Mouse (Mus musculus) heart, adult 2 months (tissue): Measurements from ENCODE around the gene Dusp8. TPM values are rescaled to one million over a fixed set of nuclear protein-coding genes. Genes with fewer than 3 reads are reported as not detected.
"Not testable (repeated sequence)": the region's sequence is repeated elsewhere in the genome, so short reads cannot be mapped to it uniquely, and the experiment has no call there.

ENCODE experiments used
- DNase-seq, 2 experiments: peaks; one replicate each; pipeline ENCODE4 v3.0.0; 2021
- H3K27ac ChIP-seq: fragments of 200-600 bp; 2 replicates; pipeline ENCODE4 v1.8.1; 2022
- H3K27me3 ChIP-seq: fragments of 200-500 bp; 2 replicates; pipeline ENCODE4 v1.6.1; 2012; ENCODE audit warnings: mild to moderate bottlenecking, low read length, inconsistent platforms, mixed read lengths; ENCODE audit not compliant: control insufficient read depth, insufficient read depth
- H3K36me3 ChIP-seq: fragments of 200-500 bp; 2 replicates; pipeline ENCODE4 v1.6.1; 2012; ENCODE audit warnings: low read length, inconsistent platforms; ENCODE audit not compliant: control insufficient read depth, insufficient read depth
- H3K4me1 ChIP-seq: fragments of 200-500 bp; 2 replicates; pipeline ENCODE4 v1.6.1; 2011; ENCODE audit warnings: low read length; ENCODE audit not compliant: control insufficient read depth, insufficient read depth
- H3K4me3 ChIP-seq: fragments of 200-600 bp; 2 replicates; pipeline ENCODE4 v1.8.1; 2022
- H3K79me2 ChIP-seq: fragments of 200-500 bp; replicated peaks from 2 replicates; pipeline ENCODE4 v1.6.1; 2012; ENCODE audit warnings: mild to moderate bottlenecking, inconsistent platforms, low read length, moderate library complexity, mixed read lengths; ENCODE audit not compliant: control insufficient read depth, insufficient read depth
- H3K9ac ChIP-seq: fragments of 200-500 bp; 2 replicates; pipeline ENCODE4 v1.6.1; 2012; ENCODE audit warnings: low read depth, mild to moderate bottlenecking, control low read depth, inconsistent platforms, low read length, mixed read lengths
- CTCF ChIP-seq: fragments of 200-600 bp; IDR thresholded peaks from 2 replicates; pipeline ENCODE4 v1.8.1; 2022; ENCODE audit warnings: antibody characterized with exemption, mild to moderate bottlenecking, moderate library complexity
- EP300 ChIP-seq: fragments of 200-500 bp; IDR thresholded peaks from 2 replicates; pipeline ENCODE4 v1.6.1; 2011; ENCODE audit warnings: low read depth, low read length, control low read depth; ENCODE audit not compliant: insufficient read depth
- POLR2A ChIP-seq: fragments of 200-500 bp; IDR thresholded peaks from 2 replicates; pipeline ENCODE4 v1.6.1; 2011; ENCODE audit warnings: mild to moderate bottlenecking, low read depth, low read length, control low read depth; ENCODE audit not compliant: insufficient read depth
- WGBS: fragments of 180-500 bp; shearing (Covaris S2); methylation state at CpG from one replicate; pipeline ENCODE4 v1.1.7; 2018; 5-methylcytosine and 5-hydroxymethylcytosine counted together
- intact Hi-C: fragments of 180-260 bp; cut with DNase I; formaldehyde crosslinking; loops from one replicate; pipeline ENCODE4 v1.15.1; 2025
- polyA plus RNA-seq: library from polyadenylated mRNA; depleted of rRNA; stranded (reverse); fragments of >200 nt; gene quantifications from 2 replicates; pipeline ENCODE4 v1.2.3, GENCODE M21; 2012
- total RNA-seq, 2 experiments: library from RNA; stranded (reverse); gene quantifications; 2 replicates each; pipeline ENCODE4 v1.2.3; 2021

Dusp8 gene
- total and polyA plus RNA-seq, 3 experiments: 31.4 to 43.2 (median 37.4) TPM

DNA sequence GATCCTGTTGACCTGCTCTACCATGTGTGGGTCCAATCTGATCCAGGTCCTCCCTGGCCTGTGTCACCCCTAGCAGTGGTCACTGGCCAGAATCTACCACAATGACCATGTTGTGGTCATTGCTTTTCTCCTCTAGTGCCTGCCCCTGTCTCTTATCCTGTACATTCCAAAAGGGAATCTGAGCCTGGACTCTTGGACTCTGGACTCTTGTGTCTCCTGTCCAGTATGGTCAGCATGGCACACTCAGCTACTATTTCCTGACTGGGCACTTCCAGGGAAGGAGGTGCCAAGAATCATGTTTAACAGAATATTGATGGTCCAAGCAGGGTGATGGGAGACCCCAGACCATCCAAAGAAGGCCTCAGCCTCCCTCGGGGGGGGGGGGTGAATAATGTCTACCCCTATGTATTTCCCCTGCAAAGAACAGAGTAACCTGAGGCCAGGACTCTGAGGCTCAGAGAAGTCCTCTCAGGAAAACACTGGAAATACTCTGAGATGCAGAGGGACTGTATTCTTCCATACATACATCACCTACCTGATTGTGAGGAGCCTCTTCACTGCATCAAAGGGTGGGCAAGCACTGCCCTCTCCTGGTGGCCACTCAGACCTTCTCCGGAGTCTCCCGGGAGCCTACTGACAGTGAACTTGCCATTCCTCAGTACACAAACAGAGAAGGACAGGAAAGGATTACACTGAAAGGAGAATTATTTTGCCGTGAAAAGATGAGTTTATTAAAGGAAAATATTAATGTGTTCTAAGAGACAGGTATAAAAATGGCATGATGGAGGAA lies 38.8 kb upstream of the Dusp8 start:
- TF ChIP-seq CTCF: peak; percentile 57
- TF ChIP-seq POLR2A: no peak
- WGBS: 41% methylated on average over 4 of the region's 4 CpGs
- no peaks in the 10 kb centered on the region for H3K79me2 ChIP-seq
- H3K4me1 ChIP-seq: no peaks in the 10 kb centered on the region
- H3K9ac ChIP-seq: no peak overlapping the region
- H3K4me3 ChIP-seq: no peak overlapping the region
- no peak for DNase-seq
- no peak overlapping the region for H3K27ac ChIP-seq
- H3K36me3 ChIP-seq: no peaks in the 10 kb centered on the region
- intact Hi-C loops: no loop called here
- no peaks in the 10 kb centered on the region for H3K27me3 ChIP-seq

DNA sequence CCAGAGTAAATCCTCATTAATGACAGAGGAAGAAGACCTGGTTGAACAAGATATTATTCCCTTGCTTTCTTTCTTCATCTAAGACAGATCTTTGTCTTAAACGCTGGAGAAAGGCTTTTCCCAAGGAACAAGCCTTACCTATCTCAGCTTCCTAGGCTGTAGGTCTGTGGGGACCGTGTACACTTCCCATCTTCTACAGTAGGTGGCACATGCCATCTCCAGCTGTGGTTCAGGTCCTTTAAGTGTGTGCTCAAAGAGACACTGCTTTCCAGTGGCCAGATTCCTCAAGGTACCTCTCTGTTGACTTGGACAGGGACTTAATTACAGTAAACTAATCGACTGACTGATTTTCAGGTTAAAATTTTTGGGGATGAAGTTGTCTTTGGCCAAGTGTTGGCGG lies 33.2 kb upstream of the Dusp8 start:
- no peaks in the 10 kb centered on the region for H3K4me1 ChIP-seq
- no peaks in the 10 kb centered on the region for H3K79me2 ChIP-seq
- no peaks in the 10 kb centered on the region for H3K36me3 ChIP-seq
- 60% methylated on average over 4 of the region's 4 CpGs for WGBS
- H3K9ac ChIP-seq: no peak overlapping the region
- intact Hi-C loops: no loop called here
- no peak overlapping the region for H3K27ac ChIP-seq
- TF ChIP-seq EP300 (no peak), POLR2A (no peak), CTCF (no peak)
- no peaks in the 10 kb centered on the region for H3K27me3 ChIP-seq
- DNase-seq: no peak
- no peak overlapping the region for H3K4me3 ChIP-seq

DNA sequence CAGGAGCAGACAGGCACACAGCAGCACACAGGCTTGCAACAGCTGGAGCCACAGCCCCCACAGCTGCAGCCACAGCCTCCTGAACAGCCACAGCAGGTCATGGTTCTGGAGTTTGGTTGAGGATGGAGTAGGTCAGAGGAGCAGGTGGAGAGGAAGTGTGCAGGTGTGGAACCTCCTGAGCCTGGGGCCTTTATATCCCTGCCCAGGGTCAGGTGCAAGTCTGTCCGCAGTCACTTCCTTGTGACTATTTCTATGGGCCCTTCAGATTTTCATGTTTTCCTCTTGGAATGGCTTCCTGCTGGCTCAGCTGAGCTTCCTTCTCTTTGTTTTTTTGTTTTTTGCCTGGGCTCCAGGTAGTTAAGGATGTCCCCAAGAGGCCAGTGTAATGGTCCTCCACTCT lies 25.0 kb upstream of the Dusp8 start, which contains the start of gene Gm45618:
Gene Gm45618, minus strand, starts transcription at position 101 of the 400 bp plus-strand sequence.
- H3K27me3 ChIP-seq, intact Hi-C loops, H3K27ac ChIP-seq, H3K4me1 ChIP-seq, H3K9ac ChIP-seq, H3K4me3 ChIP-seq, DNase-seq, H3K79me2 ChIP-seq, H3K36me3 ChIP-seq: not testable (repeated sequence)
- WGBS: 60% methylated on average over 1 of the region's 1 CpGs

DNA sequence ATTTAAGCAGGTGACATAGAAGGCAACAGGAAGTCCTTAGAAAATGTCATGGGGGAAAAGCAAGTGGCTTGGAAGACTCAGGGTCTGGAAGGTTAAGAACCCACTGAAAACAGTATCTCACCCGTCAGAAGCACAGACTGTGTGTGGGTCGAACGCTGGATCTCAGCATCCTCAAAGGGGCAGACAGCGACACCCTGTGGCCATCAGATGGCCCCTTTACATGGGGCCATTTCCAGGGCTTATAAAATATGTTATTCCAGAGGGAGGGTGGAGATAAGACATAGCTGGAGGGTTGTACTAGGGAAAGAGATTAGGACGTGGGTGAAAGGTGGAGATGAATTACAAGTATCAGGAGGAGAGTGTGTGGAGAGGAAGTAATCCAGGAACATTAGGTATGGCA lies 24.0 kb upstream of the Dusp8 start:
- Histone ChIP-seq H3K4me1 (no peaks in the 10 kb centered on the region), H3K36me3 (no peaks in the 10 kb centered on the region), H3K27me3 (no peaks in the 10 kb centered on the region), H3K4me3 (no peak overlapping the region), H3K9ac (no peak overlapping the region), H3K79me2 (no peaks in the 10 kb centered on the region), H3K27ac (no peak overlapping the region)
- 11% methylated on average over 5 of the region's 5 CpGs for WGBS
- DNase-seq: no peak
- intact Hi-C loops: no loop called here
- TF ChIP-seq CTCF (peak; percentile 62), EP300 (no peak)

DNA sequence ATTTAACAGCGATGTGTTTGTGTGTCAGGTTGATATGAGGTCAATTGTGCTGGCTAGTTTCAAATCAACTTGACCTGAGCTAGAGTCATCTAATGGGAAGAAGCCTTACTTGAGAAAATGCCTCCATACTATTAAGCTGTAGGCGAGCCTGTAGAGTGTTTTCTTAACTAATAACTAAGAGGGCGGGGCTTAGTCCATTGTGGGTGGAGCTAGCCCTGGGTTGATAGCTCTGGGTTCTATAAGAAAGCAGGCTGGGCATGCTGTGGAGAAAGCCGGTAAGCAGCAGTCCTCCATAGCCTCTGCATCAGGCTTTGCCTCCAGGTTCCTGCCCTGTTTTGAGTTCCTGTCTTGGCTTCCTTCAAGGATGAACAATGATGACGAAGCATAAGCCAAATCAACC lies 9.1 kb upstream of the Dusp8 start:
- intact Hi-C loops: no loop called here
- Histone ChIP-seq H3K9ac (no peak overlapping the region), H3K27me3 (no peaks in the 10 kb centered on the region), H3K4me1 (no peaks in the 10 kb centered on the region), H3K27ac (no peak overlapping the region), H3K79me2 (no peaks in the 10 kb centered on the region), H3K36me3 (no peaks in the 10 kb centered on the region), H3K4me3 (no peak overlapping the region)
- TF ChIP-seq POLR2A: no peak
- no peak for TF ChIP-seq EP300
- TF ChIP-seq CTCF: no peak
- no peak for DNase-seq
- WGBS: 51% methylated on average over 5 of the region's 5 CpGs

DNA sequence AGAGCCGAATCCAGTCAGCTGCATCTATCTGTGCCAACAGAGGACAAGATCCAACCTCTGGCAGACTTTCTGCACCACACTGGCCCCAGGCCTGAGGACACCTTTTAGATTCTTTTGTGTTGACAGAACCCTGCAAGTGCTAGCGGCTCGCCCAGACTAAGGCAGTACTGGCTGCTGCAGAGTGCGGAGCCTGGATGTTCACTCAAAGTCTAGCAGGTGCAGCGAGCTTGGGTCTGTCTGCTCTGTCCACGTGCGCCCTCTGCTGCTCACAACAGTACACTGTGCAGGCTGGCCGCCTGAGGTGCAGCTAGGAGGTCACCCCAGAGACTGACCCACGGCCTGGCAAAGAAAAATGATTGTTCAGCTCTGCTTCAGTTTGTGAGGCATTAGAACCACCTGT lies 2.1 kb upstream of the Dusp8 start:
- WGBS: 6% methylated on average over 9 of the region's 9 CpGs
- peak; percentile 83 to 86 for DNase-seq
- H3K27me3 ChIP-seq: no peaks in the 10 kb centered on the region
- H3K36me3 ChIP-seq: no peaks in the 10 kb centered on the region
- no peaks in the 10 kb centered on the region for H3K79me2 ChIP-seq
- no peak overlapping the region for H3K27ac ChIP-seq
- intact Hi-C loops: loop anchor here (1.0 to 5.0 kb wide), 4 partner anchors 26 to 150 kb away; partner anchors contain the start of genes Brsk2 and Mob2
- H3K4me3 ChIP-seq: no peak overlapping the region
- TF ChIP-seq EP300 (peak; percentile 94), CTCF (no peak; the same call in none of the 2 replicates)
- H3K9ac ChIP-seq: no peak overlapping the region
- peaks cover 12% of the 10 kb centered on the region for H3K4me1 ChIP-seq
